Mouse (Mus musculus): ENCODE measurements around the gene Mchr1. TPM values are rescaled to one million over a fixed set of nuclear protein-coding genes. Genes with fewer than 3 reads are reported as not detected.

The Mchr1 gene
- polyA plus RNA-seq, 1 experiment from 2014 or later, result 0.42 TPM

GRCm38 (mm10) chr15:81225732-81226131, 9.6 kb upstream of the Mchr1 start:
- H3K9ac ChIP-seq, result no peak overlapping the region
- no peaks in the 10 kb centered on the region for H3K27me3 ChIP-seq (ENCODE audit: insufficient read depth, low read length)
- no peak overlapping the region for H3K27ac ChIP-seq (ENCODE audit: low read depth)
- no peak for TF ChIP-seq CTCF (IDR thresholded peaks at IDR 0.05; ENCODE audit: low read depth)
- ATAC-seq (ENCODE audit: insufficient read depth) (no peak), DNase-seq (no peak)
- H3K9me3 ChIP-seq (ENCODE audit: low read depth, low read length), result no peaks in the 10 kb centered on the region
- H3K4me3 ChIP-seq (ENCODE audit: low read depth, low read length), result no peak overlapping the region
- no peak overlapping the region for H3K4me2 ChIP-seq
- WGBS, result 61% methylated on average over 6 of the region's 6 CpGs
- H3K4me1 ChIP-seq (ENCODE audit: insufficient read depth), result no peaks in the 10 kb centered on the region
- H3K36me3 ChIP-seq (ENCODE audit: insufficient read depth), result no peaks in the 10 kb centered on the region

GRCm38 (mm10) chr15:81226796-81227195, 8.5 kb upstream of the Mchr1 start:
- H3K4me1 ChIP-seq (ENCODE audit: insufficient read depth), result no peaks in the 10 kb centered on the region
- no peak overlapping the region for H3K4me3 ChIP-seq (ENCODE audit: low read depth, low read length)
- H3K9me3 ChIP-seq (ENCODE audit: low read depth, low read length), result no peaks in the 10 kb centered on the region
- no peak overlapping the region for H3K9ac ChIP-seq
- 62% methylated on average over 4 of the region's 4 CpGs for WGBS
- no peak for TF ChIP-seq CTCF (IDR thresholded peaks at IDR 0.05; ENCODE audit: low read depth)
- no peak overlapping the region for H3K4me2 ChIP-seq
- ATAC-seq (ENCODE audit: insufficient read depth) (no peak), DNase-seq (no peak)
- H3K27me3 ChIP-seq (ENCODE audit: insufficient read depth, low read length), result no peaks in the 10 kb centered on the region
- no peak overlapping the region for H3K27ac ChIP-seq (ENCODE audit: low read depth)
- H3K36me3 ChIP-seq (ENCODE audit: insufficient read depth), result no peaks in the 10 kb centered on the region

- DNase-seq (no peak), ATAC-seq (ENCODE audit: insufficient read depth) (no peak)
- H3K36me3 ChIP-seq (ENCODE audit: insufficient read depth), result no peaks in the 10 kb centered on the region
- TF ChIP-seq CTCF (IDR thresholded peaks at IDR 0.05; ENCODE audit: low read depth), result no peak
- no peak overlapping the region for H3K27ac ChIP-seq (ENCODE audit: low read depth)
- no peak overlapping the region for H3K4me2 ChIP-seq
- no peak overlapping the region for H3K9ac ChIP-seq
- no peaks in the 10 kb centered on the region for H3K27me3 ChIP-seq (ENCODE audit: insufficient read depth, low read length)
- WGBS, result 87% methylated on average over 3 of the region's 3 CpGs
- no peak overlapping the region for H3K4me3 ChIP-seq (ENCODE audit: low read depth, low read length)
- no peaks in the 10 kb centered on the region for H3K4me1 ChIP-seq (ENCODE audit: insufficient read depth)
- H3K9me3 ChIP-seq (ENCODE audit: low read depth, low read length), result no peaks in the 10 kb centered on the region
These were observed 8.0 kb upstream of the Mchr1 start for GRCm38 (mm10) chr15:81227275-81227674.

- no peaks in the 10 kb centered on the region for H3K36me3 ChIP-seq (ENCODE audit: insufficient read depth)
- H3K9me3 ChIP-seq (ENCODE audit: low read depth, low read length), result no peaks in the 10 kb centered on the region
- H3K27me3 ChIP-seq (ENCODE audit: insufficient read depth, low read length), result no peaks in the 10 kb centered on the region
- ATAC-seq (ENCODE audit: insufficient read depth), result no peak
- TF ChIP-seq CTCF (IDR thresholded peaks at IDR 0.05; ENCODE audit: low read depth), result no peak
- H3K4me3 ChIP-seq (ENCODE audit: low read depth, low read length), result no peak overlapping the region
- no peaks in the 10 kb centered on the region for H3K4me1 ChIP-seq (ENCODE audit: insufficient read depth)
- H3K9ac ChIP-seq, result no peak overlapping the region
- H3K4me2 ChIP-seq, result no peak overlapping the region
- 88% methylated on average over 3 of the region's 3 CpGs for whole genome bisulfite sequencing
- DNase-seq, result no peak
- H3K27ac ChIP-seq (ENCODE audit: low read depth), result no peak overlapping the region
These were observed 7.0 kb upstream of the Mchr1 start for GRCm38 (mm10) chr15:81228258-81228657.

GRCm38 (mm10) chr15:81229791-81230190, 5.5 kb upstream of the Mchr1 start:
- Histone ChIP-seq H3K4me2 (no peak overlapping the region), H3K36me3 (ENCODE audit: insufficient read depth) (no peaks in the 10 kb centered on the region), H3K27me3 (ENCODE audit: insufficient read depth, low read length) (no peaks in the 10 kb centered on the region), H3K27ac (ENCODE audit: low read depth) (no peak overlapping the region), H3K4me3 (ENCODE audit: low read depth, low read length) (no peak overlapping the region), H3K4me1 (ENCODE audit: insufficient read depth) (no peaks in the 10 kb centered on the region), H3K9ac (no peak overlapping the region), H3K9me3 (ENCODE audit: low read depth, low read length) (no peaks in the 10 kb centered on the region)
- WGBS, result 57% methylated on average over 3 of the region's 3 CpGs
- ATAC-seq (ENCODE audit: insufficient read depth), result no peak
- no peak for TF ChIP-seq CTCF (IDR thresholded peaks at IDR 0.05; ENCODE audit: low read depth)
- DNase-seq, result no peak

- no peaks in the 10 kb centered on the region for H3K9me3 ChIP-seq (ENCODE audit: low read depth, low read length)
- H3K4me2 ChIP-seq, result no peak overlapping the region
- ATAC-seq (ENCODE audit: insufficient read depth) (no peak), DNase-seq (no peak)
- no peaks in the 10 kb centered on the region for H3K27me3 ChIP-seq (ENCODE audit: insufficient read depth, low read length)
- H3K9ac ChIP-seq, result no peak overlapping the region
- no peaks in the 10 kb centered on the region for H3K4me1 ChIP-seq (ENCODE audit: insufficient read depth)
- 74% methylated on average over 7 of the region's 7 CpGs for WGBS
- no peak overlapping the region for H3K27ac ChIP-seq (ENCODE audit: low read depth)
- TF ChIP-seq CTCF (IDR thresholded peaks at IDR 0.05; ENCODE audit: low read depth), result no peak
- H3K4me3 ChIP-seq (ENCODE audit: low read depth, low read length), result no peak overlapping the region
- no peaks in the 10 kb centered on the region for H3K36me3 ChIP-seq (ENCODE audit: insufficient read depth)
These were observed 4.0 kb upstream of the Mchr1 start for GRCm38 (mm10) chr15:81231325-81231724.

- no peak for TF ChIP-seq CTCF (IDR thresholded peaks at IDR 0.05; ENCODE audit: low read depth)
- peak overlapping the region; percentile 31 for H3K4me3 ChIP-seq (ENCODE audit: low read depth, low read length)
- peak overlapping the region; percentile 38; the same call in 1 of the 2 replicates for H3K9ac ChIP-seq
- ATAC-seq (ENCODE audit: insufficient read depth) (no peak), DNase-seq (peak; percentile 22)
- no peak overlapping the region for H3K27ac ChIP-seq (ENCODE audit: low read depth)
- no peaks in the 10 kb centered on the region for H3K9me3 ChIP-seq (ENCODE audit: low read depth, low read length)
- H3K4me1 ChIP-seq (ENCODE audit: insufficient read depth), result no peaks in the 10 kb centered on the region
- H3K36me3 ChIP-seq (ENCODE audit: insufficient read depth), result no peaks in the 10 kb centered on the region
- WGBS, result 3% methylated on average over 8 of the region's 8 CpGs
- peaks cover 14% of the 10 kb centered on the region for H3K27me3 ChIP-seq (ENCODE audit: insufficient read depth, low read length)
- peak overlapping the region; percentile 64 for H3K4me2 ChIP-seq
These were observed 763 bp downstream of the Mchr1 start for GRCm38 (mm10) chr15:81236062-81236461.

- H3K4me3 ChIP-seq (ENCODE audit: low read depth, low read length), result no peak overlapping the region
- no peak overlapping the region for H3K4me2 ChIP-seq
- H3K9me3 ChIP-seq (ENCODE audit: low read depth, low read length), result no peaks in the 10 kb centered on the region
- no peak for TF ChIP-seq CTCF (IDR thresholded peaks at IDR 0.05; ENCODE audit: low read depth)
- DNase-seq, result no peak
- 90% methylated on average over 18 of the region's 18 CpGs for WGBS
- no peak overlapping the region for H3K27ac ChIP-seq (ENCODE audit: low read depth)
- H3K27me3 ChIP-seq (ENCODE audit: insufficient read depth, low read length), result peaks cover 14% of the 10 kb centered on the region
- no peak overlapping the region for H3K9ac ChIP-seq
- ATAC-seq (ENCODE audit: insufficient read depth), result no peak
- no peaks in the 10 kb centered on the region for H3K4me1 ChIP-seq (ENCODE audit: insufficient read depth)
- no peaks in the 10 kb centered on the region for H3K36me3 ChIP-seq (ENCODE audit: insufficient read depth)
These were observed 2.2 kb downstream of the Mchr1 start for GRCm38 (mm10) chr15:81237471-81237870.

Measured in lung, embryonic 14.5 days (tissue).